Mouse (Mus musculus) left cerebral cortex, postnatal 4 days (tissue): ENCODE results near the gene Stk19. TPM values are rescaled to one million over a fixed set of nuclear protein-coding genes. Genes with fewer than 3 reads are reported as not detected.
A peak's percentile ranks its signal among the peaks of the same experiment; 100 is the strongest.
"Not testable (repeated sequence)": the region's sequence is repeated elsewhere in the genome, so short reads cannot be mapped to it uniquely, and the experiment has no call there.

Experiments used
- DNase-seq: peaks from one replicate; pipeline ENCODE4 v3.0.0-alpha.2; 2022
- intact Hi-C: fragments of 180-260 bp; cut with DNase I; formaldehyde crosslinking; loops from one replicate; pipeline ENCODE4 v1.15.1; 2025
- microRNA-seq: library from miRNA; unstranded; fragments of <30 nt; microRNA quantifications from one replicate; pipeline ENCODE4 v1.2.0, GENCODE M21; 2022
- total RNA-seq, 2 experiments: library from RNA; stranded (reverse); gene quantifications; 2 replicates each; pipeline ENCODE4 v1.2.3; 2021

Stk19 gene
- total RNA-seq, 2 experiments from 2014 or later, result 47.9 to 48.2 TPM

- no peak for DNase-seq
- intact Hi-C loops, result no loop called here
Observed at GRCm38 (mm10) chr17:34798866-34799530, 37.7 kb downstream of the Stk19 start.

GRCm38 (mm10) chr17:34798071-34798470 is 38.7 kb downstream of the Stk19 start:
- intact Hi-C loops, result not testable (repeated sequence)

GRCm38 (mm10) chr17:34797211-34797995 is 39.3 kb downstream of the Stk19 start:
- DNase-seq, intact Hi-C loops: not testable (repeated sequence)

More at GRCm38 (mm10) chr17:34798071-34798470, 38.7 kb downstream of the Stk19 start:
- not testable (repeated sequence) for DNase-seq

- intact Hi-C loops, result no loop called here
- no peak for DNase-seq
Observed at GRCm38 (mm10) chr17:34796311-34797140, 40.2 kb downstream of the Stk19 start.

- intact Hi-C loops, result no loop called here
Observed at GRCm38 (mm10) chr17:34795633-34796032, 41.1 kb downstream of the Stk19 start.

GRCm38 (mm10) chr17:34795016-34795415 is 41.7 kb downstream of the Stk19 start:
- DNase-seq, result no peak
- intact Hi-C loops, result no loop called here

More at GRCm38 (mm10) chr17:34795633-34796032, 41.1 kb downstream of the Stk19 start:
- DNase-seq, result peak; percentile 42

- intact Hi-C loops, result no loop called here
- DNase-seq, result no peak
Observed at GRCm38 (mm10) chr17:34777680-34778325, 58.9 kb downstream of the Stk19 start.

Small RNAs within 50 kb of the gene (microRNA-seq; reads per million reads assigned to microRNA genes)
- gene Mir6970, result 1.5 reads per million
- 5.4 reads per million, percentile 13 among the genes with 10 or more reads in this experiment for gene Mir6971
- not detected for gene Mir6972

Other genes with a start within 250 kb of the Stk19 start
- 1 to 10 TPM; 1.6 to 2.8 TPM for gene Gpsm3, start 247.1 kb downstream of the Stk19 start, total RNA-seq
- gene Pbx2, start 245.7 kb downstream of the Stk19 start, total RNA-seq, result 10 to 100 TPM; 36.2 to 39.3 TPM
- gene Ager, start 239.1 kb downstream of the Stk19 start, total RNA-seq, result 1 to 10 TPM; 1.8 TPM
- gene Rnf5, start 233.3 kb downstream of the Stk19 start, total RNA-seq, result 100 to 1,000 TPM; 106 to 109 TPM
- 100 to 1,000 TPM; 145 to 154 TPM for gene Agpat1, start 232.7 kb downstream of the Stk19 start, total RNA-seq
- gene Egfl8, start 221.0 kb downstream of the Stk19 start, total RNA-seq, result 1 to 10 TPM; 4.9 to 5.9 TPM
- 10 to 100 TPM; 30.3 to 32.7 TPM for gene Ppt2, start 208.4 kb downstream of the Stk19 start, total RNA-seq
- gene Prrt1, start 207.4 kb downstream of the Stk19 start, total RNA-seq, result 10 to 100 TPM; 78.2 to 81.9 TPM
- gene Fkbpl, start 192.2 kb downstream of the Stk19 start, total RNA-seq, result 10 to 100 TPM in 1 of 2 experiments, 1 to 10 TPM in 1; 7.9 to 10.5 TPM
- 10 to 100 TPM; 72.8 to 75.4 TPM for gene Atf6b, start 189.8 kb downstream of the Stk19 start, total RNA-seq
- 1 to 10 TPM; 1.9 to 2.2 TPM for gene Tnxb, start 166.4 kb downstream of the Stk19 start, total RNA-seq
- gene C4b, start 93.1 kb downstream of the Stk19 start, total RNA-seq, result 1 to 10 TPM; 4.4 TPM
- not detected for gene Cyp21a1, start 32.4 kb downstream of the Stk19 start, total RNA-seq
- 10 to 100 TPM; 33.8 to 38.1 TPM for gene Dxo, start 74 bp upstream of the Stk19 start, total RNA-seq
- 10 to 100 TPM; 68.5 to 74.7 TPM for gene Skiv2l, start 13.3 kb upstream of the Stk19 start, total RNA-seq
- gene Nelfe, start 13.4 kb upstream of the Stk19 start, total RNA-seq, result 10 to 100 TPM; 31.7 to 32.8 TPM
- gene Cfb, start 25.6 kb upstream of the Stk19 start, total RNA-seq, result under 1 TPM; 0.28 to 0.66 TPM
- gene Zbtb12, start 42.5 kb upstream of the Stk19 start, total RNA-seq, result 10 to 100 TPM; 35.4 to 38.3 TPM
- gene Gm20547, start 45.1 kb upstream of the Stk19 start, total RNA-seq, result not detected
- gene C2, start 61.3 kb upstream of the Stk19 start, total RNA-seq, result 1 to 10 TPM; 2.1 to 3.2 TPM
- gene Ehmt2, start 61.5 kb upstream of the Stk19 start, total RNA-seq, result 100 to 1,000 TPM; 232 to 251 TPM
- under 1 TPM in 1 of 2 experiments, not detected in 1; 0.20 TPM for gene Slc44a4, start 77.5 kb upstream of the Stk19 start, total RNA-seq
- gene Neu1, start 94.3 kb upstream of the Stk19 start, total RNA-seq, result 10 to 100 TPM; 18.8 to 19.1 TPM
- 1 to 10 TPM; 1.6 to 2.3 TPM for gene Hspa1b, start 122.3 kb upstream of the Stk19 start, total RNA-seq
- not detected for gene Gm20481, start 133.0 kb upstream of the Stk19 start, total RNA-seq
- gene Hspa1a, start 135.2 kb upstream of the Stk19 start, total RNA-seq, result 1 to 10 TPM; 3.1 to 5.2 TPM
- under 1 TPM in 1 of 2 experiments, not detected in 1; 0.22 TPM for gene Hspa1l, start 135.8 kb upstream of the Stk19 start, total RNA-seq
- gene Lsm2, start 144.9 kb upstream of the Stk19 start, total RNA-seq, result 10 to 100 TPM; 35.9 to 38.5 TPM
- gene Vars, start 164.0 kb upstream of the Stk19 start, total RNA-seq, result 10 to 100 TPM; 91.0 to 94.3 TPM
- gene Vwa7, start 179.6 kb upstream of the Stk19 start, total RNA-seq, result under 1 TPM; 0.12 to 0.16 TPM
- under 1 TPM; 0.98 to 0.99 TPM for gene Sapcd1, start 191.1 kb upstream of the Stk19 start, total RNA-seq
- 1 to 10 TPM; 2.0 to 3.2 TPM for gene Msh5, start 209.8 kb upstream of the Stk19 start, total RNA-seq
- gene Clic1, start 213.0 kb upstream of the Stk19 start, total RNA-seq, result 10 to 100 TPM; 20.2 to 20.3 TPM
- gene Ddah2, start 222.1 kb upstream of the Stk19 start, total RNA-seq, result 100 to 1,000 TPM; 101 to 115 TPM
- not detected for gene Ly6g6c, start 228.4 kb upstream of the Stk19 start, total RNA-seq
- not detected for gene Mpig6b, start 229.2 kb upstream of the Stk19 start, total RNA-seq
- gene Ly6g6e, start 240.0 kb upstream of the Stk19 start, total RNA-seq, result 1 to 10 TPM; 2.8 to 3.4 TPM
- not detected for gene Ly6g6d, start 241.1 kb upstream of the Stk19 start, total RNA-seq
- gene Ly6g6f, start 248.7 kb upstream of the Stk19 start, total RNA-seq, result not detected